ENCODE assay signal across 14 mouse cellular contexts in the genomic region with DNA sequence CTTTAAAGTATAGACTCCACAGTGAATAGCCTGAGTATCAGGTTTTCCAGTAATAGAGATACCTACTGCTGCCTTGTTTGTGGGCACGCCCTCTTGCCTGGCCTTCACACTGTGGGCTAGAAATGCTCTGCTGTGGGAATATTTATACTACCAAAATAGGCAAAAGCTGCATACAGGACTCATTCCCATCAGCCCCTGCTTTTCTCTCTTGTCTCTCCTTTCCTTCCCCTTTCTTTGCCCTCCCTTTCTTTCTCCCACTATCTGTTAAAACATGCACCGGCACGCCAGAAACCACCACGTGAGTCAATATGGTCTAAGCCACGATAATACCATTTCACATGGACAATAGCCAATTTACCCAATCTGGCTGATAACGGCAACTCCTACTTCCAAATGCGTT.
"Had no signal": no experiment of that assay in that cellular context is flagged by ENCODE, and none has a peak within 500 bp of the region (broad histone marks: within the 10 kb centered on the region; RNA-seq: fewer than 3 reads in every experiment).

No protein-coding gene starts in this region.

- H3K4me1 ChIP-seq: neural tube, embryonic 15.5 days had no signal

- H3K36me3 ChIP-seq: limb, embryonic 13.5 days; neural tube, embryonic 15.5 days had no signal

- H3K9me3 ChIP-seq: limb, embryonic 13.5 days; neural tube, embryonic 15.5 days had no signal

- H3K4me2 ChIP-seq: limb, embryonic 13.5 days; neural tube, embryonic 15.5 days had no signal

- H3K27me3 ChIP-seq: limb, embryonic 13.5 days; neural tube, embryonic 15.5 days had no signal

- H3K9ac ChIP-seq: limb, embryonic 13.5 days; liver, embryonic 14.5 days; neural tube, embryonic 15.5 days had no signal

- DNase-seq: kidney, adult 11 months; kidney, adult 9 months; kidney, postnatal 10 days; kidney, postnatal 4 days; left cerebral cortex, postnatal 4 days; lung, adult 18-20 months; right cerebral cortex, adult 18-20 months; right cerebral cortex, postnatal 25 days; thymus, postnatal 4 days had no signal

- H3K4me3 ChIP-seq: layer of hippocampus, adult 2 months; limb, embryonic 13.5 days; myocyte; neural tube, embryonic 15.5 days had no signal

- H3K27ac ChIP-seq: layer of hippocampus, adult 2 months; limb, embryonic 13.5 days; liver, embryonic 14.5 days; neural tube, embryonic 15.5 days had no signal
